Mouse (Mus musculus) hindbrain, embryonic 15.5 days (tissue): ENCODE measurements at regions not wholly inside any gene's neighbourhood (a gene's known extent, or its start where the extent isn't known, plus 50 kb on each side); places are given as distances from the start of the nearest gene placed in this dataset.

Experiments
- ATAC-seq: fragments of 200-750 bp; cut with Nextera tagmentation; 2 replicates; pipeline ENCODE4 v1.8.0; 2017; ENCODE audit warnings: low read depth, moderate number of reproducible peaks, moderate TSS enrichment; ENCODE audit not compliant: low FRiP score
- H3K27ac ChIP-seq: fragments of 300-500 bp; sonication (generic); replicated peaks from 2 replicates; pipeline ENCODE4 v1.5.1; 2015; ENCODE audit warnings: mild to moderate bottlenecking, inconsistent platforms
- H3K27me3 ChIP-seq: fragments of 300-500 bp; sonication (generic); 2 replicates; pipeline ENCODE4 v1.6.1; 2015; ENCODE audit warnings: control low read depth, inconsistent platforms
- H3K36me3 ChIP-seq: fragments of 300-500 bp; sonication (generic); 2 replicates; pipeline ENCODE4 v1.6.1; 2015; ENCODE audit warnings: control low read depth, inconsistent platforms
- H3K4me1 ChIP-seq: fragments of 300-500 bp; sonication (generic); replicated peaks from 2 replicates; pipeline ENCODE4 v1.6.1; 2015; ENCODE audit warnings: control low read depth, inconsistent platforms
- H3K4me2 ChIP-seq: fragments of 300-500 bp; sonication (generic); 2 replicates; pipeline ENCODE4 v1.6.1; 2015; ENCODE audit warnings: moderate library complexity, mild to moderate bottlenecking, inconsistent platforms
- H3K4me3 ChIP-seq: fragments of 300-500 bp; sonication (generic); 2 replicates; pipeline ENCODE4 v1.5.1; 2015; ENCODE audit warnings: mild to moderate bottlenecking, inconsistent platforms
- H3K9ac ChIP-seq: fragments of 300-500 bp; sonication (generic); 2 replicates; pipeline ENCODE4 v1.6.1; 2015; ENCODE audit warnings: inconsistent platforms
- H3K9me3 ChIP-seq: fragments of 300-500 bp; sonication (generic); 2 replicates; pipeline ENCODE4 v1.6.1; 2016; ENCODE audit warnings: control low read depth, inconsistent platforms
- WGBS: fragments of 180-500 bp; shearing (Covaris S2); methylation state at CpG from one replicate; pipeline ENCODE4 v1.1.7; 2015; 5-methylcytosine and 5-hydroxymethylcytosine counted together

- Histone ChIP-seq H3K27ac (no peak overlapping the region), H3K36me3 (no peaks in the 10 kb centered on the region), H3K9ac (no peak overlapping the region), H3K27me3 (no peaks in the 10 kb centered on the region), H3K4me3 (no peak overlapping the region), H3K4me2 (no peak overlapping the region), H3K4me1 (no peaks in the 10 kb centered on the region), H3K9me3 (no peaks in the 10 kb centered on the region)
- WGBS = 71% methylated on average over 4 of the region's 4 CpGs
- 0 out of 2 replicates have a peak, but pooled peaks have one; percentile 48 for ATAC-seq
Measured at GRCm38 (mm10) chr4:72688842-72689241, 163.6 kb downstream of the Aldoart1 start.

GRCm38 (mm10) chr4:72674006-72674405 is 178.4 kb downstream of the Aldoart1 start:
- H3K36me3 ChIP-seq = no peaks in the 10 kb centered on the region

GRCm38 (mm10) chr4:72671652-72672411 is 180.6 kb downstream of the Aldoart1 start:
- H3K9me3 ChIP-seq = no peaks in the 10 kb centered on the region
- no peaks in the 10 kb centered on the region for H3K4me1 ChIP-seq
- no peak for ATAC-seq
- no peaks in the 10 kb centered on the region for H3K27me3 ChIP-seq
- H3K4me2 ChIP-seq = no peak overlapping the region
- no peak overlapping the region for H3K4me3 ChIP-seq
- no peak overlapping the region for H3K9ac ChIP-seq
- 87% methylated on average over 5 of the region's 5 CpGs for WGBS
- no peak overlapping the region for H3K27ac ChIP-seq
- no peaks in the 10 kb centered on the region for H3K36me3 ChIP-seq

More at GRCm38 (mm10) chr4:72674006-72674405, 178.4 kb downstream of the Aldoart1 start:
- H3K9me3 ChIP-seq = no peaks in the 10 kb centered on the region
- 79% methylated on average over 2 of the region's 2 CpGs for WGBS
- H3K27me3 ChIP-seq = no peaks in the 10 kb centered on the region
- H3K4me3 ChIP-seq = no peak overlapping the region
- H3K4me2 ChIP-seq = no peak overlapping the region
- no peaks in the 10 kb centered on the region for H3K4me1 ChIP-seq
- H3K27ac ChIP-seq = no peak overlapping the region
- no peak overlapping the region for H3K9ac ChIP-seq
- ATAC-seq = no peak

- 88% methylated on average over 5 of the region's 5 CpGs for WGBS
- no peak overlapping the region for H3K4me2 ChIP-seq
Measured at GRCm38 (mm10) chr4:72669827-72670494, 182.5 kb downstream of the Aldoart1 start.

GRCm38 (mm10) chr4:72664379-72664778 is 188.1 kb downstream of the Aldoart1 start:
- H3K4me3 ChIP-seq = no peak overlapping the region
- H3K27me3 ChIP-seq = no peaks in the 10 kb centered on the region
- no peaks in the 10 kb centered on the region for H3K9me3 ChIP-seq
- no peak overlapping the region for H3K4me2 ChIP-seq
- H3K36me3 ChIP-seq = no peaks in the 10 kb centered on the region
- no peak overlapping the region for H3K9ac ChIP-seq
- H3K4me1 ChIP-seq = no peaks in the 10 kb centered on the region
- ATAC-seq = no peak
- H3K27ac ChIP-seq = no peak overlapping the region

More at GRCm38 (mm10) chr4:72669827-72670494, 182.5 kb downstream of the Aldoart1 start:
- ATAC-seq = no peak
- Histone ChIP-seq H3K9ac (no peak overlapping the region), H3K36me3 (no peaks in the 10 kb centered on the region), H3K4me1 (no peaks in the 10 kb centered on the region), H3K4me3 (no peak overlapping the region), H3K27ac (no peak overlapping the region), H3K27me3 (no peaks in the 10 kb centered on the region), H3K9me3 (no peaks in the 10 kb centered on the region)

- Histone ChIP-seq H3K4me2 (no peak overlapping the region), H3K4me1 (no peaks in the 10 kb centered on the region), H3K4me3 (no peak overlapping the region), H3K9me3 (no peaks in the 10 kb centered on the region), H3K27ac (no peak overlapping the region), H3K36me3 (no peaks in the 10 kb centered on the region), H3K27me3 (no peaks in the 10 kb centered on the region), H3K9ac (no peak overlapping the region)
- no peak for ATAC-seq
Measured at GRCm38 (mm10) chr4:72662477-72662876, 190.0 kb downstream of the Aldoart1 start.

- Histone ChIP-seq H3K36me3 (no peaks in the 10 kb centered on the region), H3K4me2 (no peak overlapping the region), H3K9me3 (no peaks in the 10 kb centered on the region), H3K27ac (no peak overlapping the region), H3K9ac (no peak overlapping the region), H3K4me3 (no peak overlapping the region), H3K4me1 (no peaks in the 10 kb centered on the region), H3K27me3 (no peaks in the 10 kb centered on the region)
- ATAC-seq = no peak
- 92% methylated on average over 1 of the region's 1 CpGs for WGBS
Measured at GRCm38 (mm10) chr4:72656206-72656605, 196.2 kb downstream of the Aldoart1 start.

GRCm38 (mm10) chr4:72647130-72647529 is 205.3 kb downstream of the Aldoart1 start:
- WGBS = 78% methylated on average over 1 of the region's 1 CpGs
- H3K9me3 ChIP-seq = no peaks in the 10 kb centered on the region
- no peak overlapping the region for H3K4me3 ChIP-seq
- no peak overlapping the region for H3K9ac ChIP-seq
- H3K27ac ChIP-seq = no peak overlapping the region
- H3K4me1 ChIP-seq = no peaks in the 10 kb centered on the region
- ATAC-seq = no peak
- H3K27me3 ChIP-seq = no peaks in the 10 kb centered on the region
- no peak overlapping the region for H3K4me2 ChIP-seq
- H3K36me3 ChIP-seq = no peaks in the 10 kb centered on the region

GRCm38 (mm10) chr4:72629416-72629815 is 223.0 kb downstream of the Aldoart1 start:
- Histone ChIP-seq H3K9me3 (no peaks in the 10 kb centered on the region), H3K27ac (no peak overlapping the region), H3K4me2 (no peak overlapping the region), H3K36me3 (no peaks in the 10 kb centered on the region), H3K4me1 (no peaks in the 10 kb centered on the region), H3K27me3 (no peaks in the 10 kb centered on the region), H3K9ac (no peak overlapping the region), H3K4me3 (no peak overlapping the region)
- 38% methylated on average over 3 of the region's 3 CpGs for WGBS
- no peak for ATAC-seq

- Histone ChIP-seq H3K27me3 (no peaks in the 10 kb centered on the region), H3K27ac (no peak overlapping the region), H3K9me3 (no peaks in the 10 kb centered on the region), H3K4me2 (no peak overlapping the region), H3K36me3 (no peaks in the 10 kb centered on the region), H3K4me3 (no peak overlapping the region), H3K4me1 (no peaks in the 10 kb centered on the region), H3K9ac (no peak overlapping the region)
- ATAC-seq = no peak
- WGBS = 64% methylated on average over 5 of the region's 5 CpGs
Measured at GRCm38 (mm10) chr4:72627219-72627930, 225.1 kb downstream of the Aldoart1 start.

- H3K4me3 ChIP-seq = no peak overlapping the region
- ATAC-seq = no peak
- no peaks in the 10 kb centered on the region for H3K36me3 ChIP-seq
- H3K4me1 ChIP-seq = no peaks in the 10 kb centered on the region
- H3K9ac ChIP-seq = no peak overlapping the region
- no peaks in the 10 kb centered on the region for H3K27me3 ChIP-seq
- H3K27ac ChIP-seq = no peak overlapping the region
- H3K9me3 ChIP-seq = no peaks in the 10 kb centered on the region
- WGBS = 68% methylated on average over 4 of the region's 4 CpGs
- H3K4me2 ChIP-seq = no peak overlapping the region
Measured at GRCm38 (mm10) chr4:72605107-72605506, 247.3 kb downstream of the Aldoart1 start.

- H3K9me3 ChIP-seq = no peaks in the 10 kb centered on the region
Measured at GRCm38 (mm10) chr4:72595494-72595893, 256.9 kb downstream of the Aldoart1 start.

More at GRCm38 (mm10) chr4:72595494-72595893, 256.9 kb downstream of the Aldoart1 start:
- Histone ChIP-seq H3K27me3 (no peaks in the 10 kb centered on the region), H3K4me3 (no peak overlapping the region), H3K4me2 (no peak overlapping the region), H3K36me3 (no peaks in the 10 kb centered on the region), H3K9ac (no peak overlapping the region), H3K4me1 (no peaks in the 10 kb centered on the region), H3K27ac (no peak overlapping the region)
- 42% methylated on average over 2 of the region's 2 CpGs for WGBS
- no peak for ATAC-seq
